Mouse (Mus musculus) c-Kit-positive CD71-positive TER-119-negative erythroid progenitor cells, embryonic 14.5 days (primary cell): ENCODE data around the gene Iqce.
A peak's percentile ranks its signal among the peaks of the same experiment; 100 is the strongest.

ENCODE experiments used
- DNase-seq: peaks from one replicate; pipeline ENCODE4 v3.0.0-alpha.2; 2013; ENCODE audit warnings: low read depth

The Iqce gene

DNA sequence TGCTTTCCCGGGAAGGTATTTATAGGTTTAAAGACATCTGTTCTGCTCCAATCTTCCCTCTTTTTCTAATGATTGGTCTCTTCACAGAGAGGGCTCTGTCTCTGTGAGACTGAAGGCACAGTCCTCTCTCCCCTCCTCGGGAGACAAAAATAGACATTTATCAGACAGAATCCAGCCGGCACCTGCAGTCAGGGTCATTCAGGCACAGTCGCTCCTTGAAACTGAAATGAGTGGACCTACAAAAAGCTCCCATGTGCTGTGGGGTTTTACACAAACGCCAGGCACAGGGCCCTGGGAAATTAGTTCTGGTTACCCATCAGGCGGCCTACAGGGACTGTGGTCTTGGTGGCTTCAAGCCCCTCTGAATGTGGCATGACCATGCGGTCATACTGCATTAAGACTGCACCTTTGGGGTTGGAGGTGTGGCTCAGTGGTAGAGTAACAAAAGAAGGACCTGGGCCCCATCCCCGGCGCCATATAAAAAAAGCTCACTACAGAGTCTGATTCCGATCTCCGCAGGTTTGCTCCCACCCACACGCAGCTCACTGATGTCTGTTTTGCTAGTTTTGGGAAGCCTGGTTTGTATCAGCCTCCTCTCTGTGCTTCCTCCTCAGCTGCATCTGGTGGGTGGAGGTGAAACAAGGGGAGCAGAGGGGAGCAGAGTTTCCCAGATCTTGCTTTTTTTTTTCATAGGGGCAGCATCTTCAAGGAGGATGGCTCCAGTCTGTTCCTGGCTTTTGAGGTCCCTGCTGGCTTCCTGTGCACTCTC lies 40.1 kb downstream of the Iqce start:
- DNase-seq = no peak

DNA sequence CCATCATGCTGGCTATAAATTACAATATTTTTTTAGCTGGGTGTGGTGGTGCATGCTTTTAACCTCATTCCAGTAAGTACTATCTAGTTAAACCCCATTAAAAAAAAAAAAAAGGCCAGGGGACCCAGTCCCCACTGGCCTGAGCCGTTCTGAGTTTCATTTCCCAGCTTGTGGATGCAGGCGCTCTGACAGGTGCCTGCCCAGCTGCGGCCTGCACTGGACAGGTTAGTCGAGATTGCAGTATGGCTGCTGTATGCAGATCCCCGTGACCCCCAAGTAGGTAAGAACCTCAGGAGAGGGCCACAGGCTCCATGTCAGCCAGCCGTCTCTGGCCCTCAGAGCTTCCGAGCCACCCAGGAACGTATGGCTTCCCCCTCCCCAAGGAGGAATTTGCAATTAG lies 40.8 kb downstream of the Iqce start:
- DNase-seq = no peak

GRCm38 (mm10) chr5:140660398-140660797 lies 41.8 kb downstream of the Iqce start:
- DNase-seq = no peak

GRCm38 (mm10) chr5:140659607-140660272 lies 42.4 kb downstream of the Iqce start:
- no peak for DNase-seq

- DNase-seq = no peak
Measured at GRCm38 (mm10) chr5:140654096-140654845, 47.9 kb downstream of the Iqce start.

DNA sequence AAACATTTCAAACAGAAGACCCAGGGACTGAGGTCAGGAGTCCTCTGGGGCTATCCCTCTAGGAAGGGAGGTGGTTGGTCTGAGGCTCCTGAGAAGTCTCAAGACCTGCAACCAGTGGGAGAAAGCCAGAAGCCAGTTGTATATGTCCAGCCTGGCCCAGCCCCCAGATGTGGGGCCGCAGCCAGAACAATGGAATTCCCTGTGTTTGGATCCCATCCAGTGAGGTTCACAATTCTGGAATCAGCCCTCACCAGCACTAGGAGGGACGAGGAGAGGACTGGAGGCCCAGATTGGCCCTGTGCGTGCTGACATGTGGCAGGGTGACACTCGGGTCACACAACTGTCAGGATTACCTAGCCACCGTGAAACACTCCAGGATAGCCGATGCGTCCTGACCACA lies 49.6 kb downstream of the Iqce start:
- no peak for DNase-seq

DNA sequence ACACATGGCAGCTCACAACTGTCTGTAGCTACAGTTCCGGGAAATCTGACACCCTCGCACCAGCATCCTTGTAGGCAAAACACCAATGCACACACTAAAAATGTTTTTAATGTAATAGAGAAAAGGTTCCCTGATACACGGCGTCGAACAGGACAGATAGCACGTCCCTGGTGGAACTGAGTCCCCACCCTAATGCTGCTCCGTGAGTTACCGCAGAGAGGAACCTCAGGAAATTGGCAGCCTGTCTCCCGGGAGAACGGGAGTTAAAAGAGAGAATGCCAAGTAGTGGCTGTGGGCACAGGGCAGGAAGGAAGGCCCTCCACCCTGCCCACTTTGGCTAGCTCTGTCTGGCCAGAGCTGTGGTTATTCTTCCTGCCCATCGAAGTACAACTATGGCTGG lies 50.9 kb downstream of the Iqce start:
- DNase-seq = no peak

DNA sequence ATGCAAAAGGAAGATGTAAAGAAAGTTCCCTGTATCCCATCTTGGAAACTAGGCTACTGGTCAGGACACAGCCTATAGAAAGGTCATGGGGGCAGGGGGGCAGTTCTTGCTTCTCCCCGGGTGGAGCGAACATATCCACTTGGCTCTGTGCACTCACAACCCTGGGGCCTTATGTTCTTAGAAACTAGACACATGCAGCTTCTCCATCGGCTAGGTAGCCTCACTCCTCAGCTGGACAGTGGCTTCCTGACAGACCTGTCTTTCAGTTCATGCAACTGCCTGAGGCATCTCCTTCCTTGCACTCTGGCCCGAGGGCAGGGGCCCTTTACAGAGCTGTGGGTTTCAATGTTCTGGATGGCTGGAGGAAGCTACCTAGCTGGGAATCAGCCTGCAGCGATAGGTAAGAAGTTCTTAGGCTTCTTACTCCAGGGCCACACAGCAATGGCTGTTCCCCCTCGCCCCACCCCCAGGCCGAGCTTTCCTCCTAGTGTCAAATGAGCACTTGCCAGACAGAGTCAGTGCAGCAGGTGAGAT lies 52.2 kb downstream of the Iqce start:
- DNase-seq = no peak

DNA sequence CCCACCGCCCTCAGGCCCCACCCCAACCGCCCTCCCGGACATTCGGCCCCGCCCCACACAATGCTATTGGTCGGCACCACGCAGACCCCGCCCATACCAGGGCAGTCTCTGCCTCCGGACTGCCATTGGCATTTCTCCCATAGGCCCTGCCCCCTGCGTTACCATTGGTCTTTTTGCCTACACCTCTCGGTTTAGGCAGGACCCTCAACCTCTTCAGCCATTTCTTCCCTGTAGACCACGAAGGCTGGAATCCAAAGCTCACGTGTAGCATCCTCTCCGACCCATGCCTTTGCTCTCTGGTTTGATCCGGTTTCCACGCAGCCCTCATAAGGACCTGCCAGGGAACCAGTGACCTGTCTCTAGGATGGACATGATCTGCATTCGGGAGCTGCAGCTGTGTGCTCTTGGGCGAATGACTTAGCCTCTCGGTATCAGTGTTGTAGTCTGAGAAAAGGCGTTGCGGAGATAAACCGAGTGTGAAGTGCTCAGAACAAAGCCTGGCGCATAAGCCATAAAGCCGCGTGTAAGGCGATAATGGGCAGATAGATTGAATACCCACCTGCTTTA lies 53.0 kb downstream of the Iqce start:
- peak; percentile 93 for DNase-seq

DNA sequence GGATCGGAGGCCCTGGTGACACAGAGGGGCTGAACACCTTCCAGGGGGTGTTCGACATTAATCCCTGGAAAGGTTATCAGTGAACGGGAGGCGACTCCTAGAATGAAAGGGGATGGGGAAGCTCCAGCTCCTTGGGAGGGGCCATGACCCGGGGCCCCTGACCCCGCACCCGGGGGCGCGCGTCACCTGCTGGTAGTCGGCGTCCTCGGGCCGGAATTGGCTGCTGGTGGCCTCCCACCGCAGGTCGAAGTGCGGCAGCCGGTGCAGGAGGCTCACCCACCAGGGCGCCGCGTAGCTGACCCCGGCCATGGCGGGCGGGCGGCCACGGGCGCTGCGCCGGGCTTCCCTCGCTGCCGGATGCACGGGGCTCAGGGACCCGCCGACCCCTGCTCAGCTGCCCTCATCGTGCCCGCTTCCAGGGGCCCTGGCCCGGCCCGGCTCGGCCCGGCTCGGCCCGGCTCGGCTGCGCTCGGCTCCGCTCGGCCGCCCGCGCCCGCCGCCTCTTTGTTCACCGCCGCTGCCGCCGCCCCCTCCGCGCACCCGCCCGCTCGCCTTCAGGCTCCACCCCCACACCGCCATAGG lies 53.6 kb downstream of the Iqce start, which contains the start of gene Ttyh3:
TSS of gene Ttyh3 (minus strand) at position 513 of the 582 bp plus-strand sequence.
- DNase-seq = no peak

- no peak for DNase-seq
Measured at GRCm38 (mm10) chr5:140647821-140648518, 54.2 kb downstream of the Iqce start.

GRCm38 (mm10) chr5:140647031-140647760 lies 55.0 kb downstream of the Iqce start:
- DNase-seq = no peak

- no peak for DNase-seq
Measured at GRCm38 (mm10) chr5:140646171-140646570, 56.0 kb downstream of the Iqce start.

GRCm38 (mm10) chr5:140645454-140645853 lies 56.7 kb downstream of the Iqce start:
- no peak for DNase-seq

DNA sequence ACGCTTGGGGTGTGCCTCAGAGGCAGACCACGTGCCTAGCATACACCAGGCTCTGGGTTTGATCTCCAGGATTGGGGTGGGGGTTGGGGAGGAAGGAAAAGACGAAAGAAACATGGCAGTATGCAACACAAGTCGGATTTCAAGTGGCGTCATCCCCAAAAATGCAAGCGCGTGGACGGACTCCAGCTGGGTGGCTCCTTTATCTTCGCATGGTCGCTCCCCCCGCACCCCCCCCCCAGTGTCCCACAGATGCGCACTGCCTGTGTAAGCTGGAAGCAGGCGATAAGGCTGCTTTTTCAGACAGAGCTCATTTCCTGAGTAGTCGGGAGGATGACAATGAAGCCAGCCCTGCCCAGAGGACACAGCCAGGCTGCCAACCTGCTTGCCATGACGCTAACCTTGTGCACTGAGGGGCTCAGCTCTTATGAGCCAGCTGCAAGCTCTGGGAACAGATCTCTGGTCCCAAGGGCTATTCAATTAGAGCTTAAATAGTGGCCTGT lies 57.4 kb downstream of the Iqce start:
- DNase-seq = peak; percentile 82

DNA sequence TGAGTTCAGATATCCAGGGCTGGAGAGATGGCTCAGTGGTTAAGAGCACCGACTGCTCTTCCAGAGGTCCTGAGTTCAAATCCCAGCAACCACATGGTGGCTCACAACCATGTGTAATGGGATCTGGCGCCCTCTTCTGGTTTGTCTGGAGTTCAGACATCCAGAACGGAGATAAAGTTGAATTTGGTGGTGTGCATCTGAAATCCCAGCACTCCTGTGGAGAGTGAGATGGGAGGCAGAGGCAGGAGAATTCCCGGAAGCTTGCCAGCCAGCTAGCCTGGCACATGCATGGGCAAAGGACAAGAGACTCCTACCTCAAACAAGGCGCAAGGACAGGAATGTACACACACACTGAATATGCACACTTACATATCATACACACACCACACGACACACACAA lies 57.9 kb downstream of the Iqce start:
- no peak for DNase-seq

GRCm38 (mm10) chr5:140642076-140642475 lies 60.1 kb downstream of the Iqce start:
- DNase-seq = no peak

DNA sequence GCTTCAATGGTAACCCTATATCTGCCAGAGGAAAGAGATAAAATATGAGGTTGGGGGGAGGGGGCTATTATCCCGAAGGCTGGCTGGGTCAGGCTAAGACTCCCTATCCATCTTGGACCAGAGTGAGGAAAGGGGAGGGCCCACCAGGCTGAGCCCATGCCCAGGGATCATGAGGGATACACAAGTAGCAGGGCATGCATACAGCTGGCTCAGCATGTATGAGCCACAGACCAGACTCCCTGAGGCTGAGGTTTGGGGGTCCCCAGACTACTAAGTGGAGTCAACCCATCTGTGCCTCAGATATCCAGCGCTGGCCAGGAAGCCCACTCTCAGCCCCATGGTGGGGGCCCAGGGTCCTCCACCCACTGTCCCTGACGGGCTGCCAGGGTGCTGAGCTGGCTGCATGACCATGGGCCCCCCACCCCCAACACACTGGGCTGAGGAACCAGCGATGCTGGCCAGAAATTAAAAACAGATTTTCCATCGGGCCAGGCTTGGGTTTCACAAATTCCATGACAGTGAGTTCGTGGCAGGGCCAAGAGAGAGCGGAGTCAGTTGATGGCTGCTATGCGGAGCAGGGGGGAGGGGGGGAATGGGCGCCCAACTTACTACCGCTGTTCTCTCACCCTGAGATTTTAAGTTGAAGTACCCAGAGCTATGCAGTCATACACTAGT lies 60.8 kb downstream of the Iqce start:
- DNase-seq = no peak

DNA sequence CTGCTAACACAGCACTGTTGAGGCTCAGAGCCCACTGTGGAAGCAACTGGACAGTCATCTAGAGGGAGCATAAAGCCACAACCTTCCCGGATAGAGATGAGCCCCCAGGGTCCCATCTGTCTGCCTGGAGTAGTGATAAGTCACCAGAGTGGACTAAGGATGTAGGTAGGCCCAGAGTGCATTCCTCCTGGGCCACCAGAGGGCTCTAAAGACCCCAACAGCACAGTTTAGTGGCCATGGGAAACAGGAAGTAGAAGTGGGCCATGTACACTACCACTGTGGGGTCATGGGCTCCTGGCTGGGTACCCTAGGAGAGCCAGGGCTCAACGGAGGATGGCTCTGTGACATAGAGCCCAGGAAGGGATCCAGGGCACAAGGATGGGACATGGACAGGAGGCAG lies 61.4 kb downstream of the Iqce start:
- no peak for DNase-seq

GRCm38 (mm10) chr5:140639871-140640270 lies 62.3 kb downstream of the Iqce start:
- no peak for DNase-seq
